Mouse (Mus musculus): ENCODE measurements around the gene Asic3.

DNA sequence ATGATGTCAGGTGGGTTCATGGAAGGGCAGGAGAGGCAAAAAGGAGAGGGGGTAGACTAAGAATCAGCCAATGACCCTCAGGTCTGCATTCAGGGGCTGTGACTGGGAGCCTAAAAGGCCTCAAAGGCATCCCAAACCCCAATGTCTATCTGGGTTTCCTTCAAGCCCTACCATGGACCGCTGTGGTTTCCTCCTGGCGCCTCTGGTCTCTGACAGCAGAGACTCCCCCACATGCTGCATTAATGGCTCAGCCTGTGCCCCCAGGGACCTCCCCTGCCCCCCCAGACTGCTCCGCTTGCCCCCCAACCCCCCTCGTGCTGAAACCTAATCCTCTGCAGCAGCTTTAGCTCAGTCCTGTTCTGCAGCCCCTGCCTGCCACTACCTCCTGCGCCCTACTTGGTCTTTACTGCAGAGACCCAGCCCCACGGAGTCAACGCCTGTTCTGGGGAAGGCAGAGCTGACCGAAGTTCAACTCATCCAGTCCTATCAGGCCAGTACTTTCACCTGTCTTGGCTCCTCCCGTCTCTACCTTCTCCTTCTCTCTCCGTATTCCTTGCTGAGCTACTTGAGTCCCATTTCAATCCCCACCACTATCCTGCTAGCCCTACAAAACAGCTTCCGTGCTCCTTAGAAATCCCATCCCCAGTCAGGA lies at the start of gene Asic3:
- no peak for TF ChIP-seq TCF12 (IDR thresholded peaks at IDR 0.05; ENCODE audit: insufficient read depth, poor library complexity, severe bottlenecking)
- no peak for TF ChIP-seq POLR2AphosphoS2 (IDR thresholded peaks at IDR 0.05; ENCODE audit: insufficient read length, low read depth)
- no peak for TF ChIP-seq TCF3 (IDR thresholded peaks at IDR 0.05; ENCODE audit: insufficient read length, low read depth)
- no peak for TF ChIP-seq USF1 (IDR thresholded peaks at IDR 0.05; ENCODE audit: low read depth)
- TF ChIP-seq POLR2A (IDR thresholded peaks at IDR 0.05; ENCODE audit: insufficient read length, low read depth): no peak

All from myocyte (in vitro differentiated cells).